Mouse (Mus musculus): ENCODE measurements around the gene Nfkbil1.

Gene Nfkbil1

DNA sequence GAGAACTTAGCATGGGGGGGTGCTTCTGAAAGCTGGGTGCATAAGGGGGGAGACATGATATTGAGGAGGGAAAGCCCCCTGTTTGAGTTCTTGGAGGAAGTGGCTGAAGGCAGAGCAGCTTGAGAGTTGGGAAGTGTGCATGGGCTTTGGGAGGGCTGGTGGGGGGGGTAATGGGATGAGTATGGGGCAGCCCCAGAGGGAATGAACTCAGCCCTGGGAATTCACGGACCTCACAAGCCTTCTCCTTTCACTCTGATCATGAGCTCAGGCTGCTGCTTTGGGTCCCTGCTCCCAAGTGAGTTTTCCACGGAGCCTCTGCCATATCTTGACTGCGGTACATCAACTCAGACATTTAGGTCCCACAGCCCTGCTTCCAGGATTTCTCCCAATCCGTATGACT lies 33.1 kb downstream of the Nfkbil1 start:
- DNase-seq (ENCODE audit: low read depth) = no peak

GRCm38 (mm10) chr17:35201787-35202186 lies 33.8 kb downstream of the Nfkbil1 start, which contains the start of gene Tnf:
Gene Tnf (minus strand): TSS chr17:35202007.
- no peak for DNase-seq (ENCODE audit: low read depth)

- DNase-seq (ENCODE audit: low read depth) = no peak
These were observed 34.5 kb downstream of the Nfkbil1 start for GRCm38 (mm10) chr17:35201128-35201527.

GRCm38 (mm10) chr17:35200398-35200797 lies 35.2 kb downstream of the Nfkbil1 start:
- DNase-seq (ENCODE audit: low read depth) = no peak

DNA sequence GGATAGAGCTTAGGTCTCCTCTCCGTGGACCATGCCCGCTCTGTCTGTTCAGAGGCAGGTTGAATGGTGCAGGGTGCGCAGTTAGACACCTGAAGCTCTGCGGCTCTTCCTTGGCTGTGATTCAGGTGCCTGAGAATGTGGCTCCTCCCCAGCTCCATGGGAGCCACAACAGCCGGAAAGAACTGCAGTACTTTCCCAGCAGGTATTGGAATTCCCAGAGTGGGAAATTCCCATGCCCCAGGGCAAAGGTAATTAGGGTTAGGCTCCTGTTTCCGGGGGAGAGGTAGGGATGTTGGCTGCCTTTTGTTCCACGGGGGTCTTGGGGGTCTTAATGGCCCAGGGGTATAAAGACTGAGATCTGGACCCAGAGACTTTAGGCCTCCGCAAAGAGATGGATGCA lies 36.6 kb downstream of the Nfkbil1 start:
- DNase-seq (ENCODE audit: low read depth) = no peak

- DNase-seq (ENCODE audit: low read depth) = no peak
These were observed 37.6 kb downstream of the Nfkbil1 start for GRCm38 (mm10) chr17:35198029-35198428.

DNA sequence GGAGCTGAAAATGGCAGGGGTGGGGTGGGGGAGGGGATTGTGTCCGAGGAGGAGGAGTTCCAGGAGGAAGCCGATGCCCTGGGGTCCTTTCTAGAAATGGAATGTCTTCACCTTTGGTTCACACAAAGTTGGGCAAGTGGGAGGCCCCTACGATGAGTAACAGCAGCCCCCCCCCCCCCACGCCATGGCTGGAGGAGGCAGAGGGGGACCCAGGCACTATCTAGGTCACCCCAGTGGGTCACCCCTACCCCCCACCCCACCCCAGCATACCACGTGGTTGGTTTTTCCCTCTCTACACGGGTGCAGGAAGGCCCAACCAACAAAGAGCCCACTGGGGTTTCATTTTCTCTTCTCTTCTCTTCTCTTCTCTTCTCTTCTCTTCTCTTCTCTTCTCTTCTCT lies 38.5 kb downstream of the Nfkbil1 start:
- no peak for DNase-seq (ENCODE audit: low read depth)

DNA sequence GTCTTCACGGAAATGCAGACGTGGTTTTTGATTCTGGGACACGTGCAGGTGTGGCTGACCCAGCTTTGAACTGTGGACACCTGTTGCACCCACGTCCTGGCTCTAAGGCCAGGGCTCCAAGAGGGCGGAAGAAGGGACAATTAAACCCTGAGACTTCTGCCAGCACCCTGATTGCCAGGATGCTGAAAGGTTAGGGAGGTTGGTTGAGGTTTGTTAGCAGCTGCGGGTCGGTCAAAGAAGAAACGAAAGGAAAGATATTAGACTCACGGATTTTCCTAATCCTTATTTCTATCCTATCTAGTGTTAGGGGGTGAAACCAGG lies 39.3 kb downstream of the Nfkbil1 start:
- DNase-seq (ENCODE audit: low read depth) = no peak

- DNase-seq (ENCODE audit: low read depth) = no peak
These were observed 39.8 kb downstream of the Nfkbil1 start for GRCm38 (mm10) chr17:35195631-35196320.

DNA sequence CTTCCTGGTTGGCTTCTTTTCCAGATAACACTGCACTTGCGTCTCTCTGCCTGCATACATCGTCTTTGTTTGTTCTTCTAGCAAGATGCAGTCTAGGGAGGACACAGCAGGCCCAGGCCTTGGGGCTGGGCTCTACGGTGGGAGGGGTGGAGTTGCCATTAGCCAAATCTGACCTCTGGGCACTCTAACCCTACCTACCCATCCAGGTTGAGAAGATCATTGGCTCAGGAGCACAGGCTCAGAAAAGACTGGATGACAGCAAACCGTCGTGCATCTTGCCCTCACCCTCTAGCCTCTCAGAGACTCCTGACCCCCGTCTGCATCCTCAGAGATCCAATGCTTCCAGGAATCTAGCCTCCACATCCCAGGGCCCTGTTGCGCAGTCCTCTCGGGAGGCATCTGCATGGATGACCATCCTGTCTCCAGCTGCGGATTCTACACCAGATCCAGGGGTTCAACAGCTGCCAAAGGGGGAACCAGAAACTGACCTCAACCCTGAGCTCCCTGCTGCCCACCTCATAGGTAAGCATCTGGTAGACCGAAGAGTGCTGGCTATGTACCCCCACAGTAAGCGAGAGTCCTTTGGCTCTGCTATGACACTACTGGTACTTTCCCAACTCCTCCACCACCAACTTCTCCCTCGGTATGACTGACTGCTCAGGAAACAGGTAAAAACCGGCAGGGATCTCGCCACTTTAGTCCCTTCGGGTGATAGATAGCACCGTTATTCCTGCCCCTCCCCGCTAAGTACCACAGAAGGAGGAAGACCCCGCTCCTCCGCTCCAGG lies 40.6 kb downstream of the Nfkbil1 start:
- DNase-seq (ENCODE audit: low read depth) = no peak

GRCm38 (mm10) chr17:35193881-35194843 lies 41.4 kb downstream of the Nfkbil1 start, which contains the start of gene Ltb:
Gene Ltb (plus strand): TSS chr17:35194439.
- no peak for DNase-seq (ENCODE audit: low read depth)

DNA sequence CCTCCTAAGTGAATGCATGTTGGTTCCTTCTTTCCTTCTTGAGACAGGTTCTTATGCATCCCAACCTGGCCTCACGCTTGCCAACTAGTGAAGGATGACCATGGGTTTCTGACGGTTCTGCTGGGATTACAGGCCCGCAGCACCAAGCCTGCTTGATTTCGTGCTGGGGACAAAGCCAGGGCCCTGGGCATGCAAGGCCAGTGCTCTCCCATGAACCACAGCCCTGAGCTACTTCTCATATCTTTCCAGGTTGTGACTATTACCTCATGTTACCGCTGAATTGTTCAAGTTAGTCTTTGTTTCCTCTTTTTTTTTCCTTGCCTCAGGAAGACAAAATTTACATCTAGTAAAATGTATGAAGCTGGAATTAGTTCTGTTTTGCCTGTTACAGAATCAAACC lies 42.7 kb downstream of the Nfkbil1 start:
- no peak for DNase-seq (ENCODE audit: low read depth)

DNA sequence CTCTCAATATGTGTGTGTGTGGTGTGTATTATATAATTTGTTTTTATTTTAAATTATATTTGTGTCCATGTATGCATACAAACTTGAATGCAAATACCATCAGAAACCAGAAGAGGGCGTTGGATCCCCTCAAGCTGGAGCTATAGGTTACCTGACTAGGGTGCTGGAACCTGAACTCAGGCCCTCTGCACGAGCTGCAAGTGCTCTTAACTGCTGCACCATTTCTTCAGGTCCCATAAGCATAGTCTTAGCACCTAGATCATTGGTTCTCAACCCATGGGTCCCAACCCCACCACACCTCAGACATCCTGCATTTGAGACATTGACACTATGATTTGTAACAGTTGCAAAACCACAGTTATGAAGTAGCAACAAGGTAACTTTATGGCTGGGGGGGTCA lies 43.9 kb downstream of the Nfkbil1 start:
- DNase-seq (ENCODE audit: low read depth) = no peak

DNA sequence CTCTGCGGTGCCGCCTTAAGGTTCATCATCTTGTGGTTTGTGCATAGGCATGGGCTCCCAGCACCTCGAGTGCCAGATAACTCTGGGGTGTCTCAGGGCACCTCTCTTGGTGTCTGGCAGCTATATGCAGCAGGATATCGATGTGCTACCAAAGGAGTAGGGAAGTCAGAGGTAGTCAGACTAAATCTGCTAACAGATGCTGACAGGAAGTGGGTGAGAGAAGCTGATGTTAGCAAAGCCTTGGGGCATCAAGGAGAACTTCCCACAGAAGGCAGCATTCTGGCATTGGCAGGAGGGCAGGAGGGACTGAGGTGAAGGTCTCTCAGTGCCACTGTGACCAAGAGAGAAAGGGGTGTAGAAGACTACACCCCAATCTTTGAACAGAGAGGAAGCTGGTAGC lies 45.5 kb downstream of the Nfkbil1 start:
- DNase-seq (ENCODE audit: low read depth) = no peak

DNA sequence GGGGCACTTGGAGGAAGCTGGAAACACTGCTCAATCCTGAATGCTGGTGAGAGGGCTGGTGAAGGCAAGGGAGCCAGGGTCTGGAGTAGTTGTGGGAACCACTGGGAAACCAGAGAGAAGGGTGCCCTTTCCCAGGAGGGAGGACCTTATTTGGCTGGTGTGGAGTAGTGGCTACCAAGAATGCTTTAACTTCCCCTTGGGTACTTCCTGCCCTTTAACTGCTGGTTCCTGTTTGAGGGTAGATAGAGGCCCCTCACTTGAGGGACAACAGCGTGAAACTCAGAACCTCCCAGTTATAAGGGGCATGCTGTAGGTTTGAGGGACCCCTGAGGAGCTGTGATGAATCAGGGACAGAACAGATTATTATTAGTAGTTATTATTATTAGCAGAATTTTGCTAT lies 46.4 kb downstream of the Nfkbil1 start:
- no peak for DNase-seq (ENCODE audit: low read depth)

DNA sequence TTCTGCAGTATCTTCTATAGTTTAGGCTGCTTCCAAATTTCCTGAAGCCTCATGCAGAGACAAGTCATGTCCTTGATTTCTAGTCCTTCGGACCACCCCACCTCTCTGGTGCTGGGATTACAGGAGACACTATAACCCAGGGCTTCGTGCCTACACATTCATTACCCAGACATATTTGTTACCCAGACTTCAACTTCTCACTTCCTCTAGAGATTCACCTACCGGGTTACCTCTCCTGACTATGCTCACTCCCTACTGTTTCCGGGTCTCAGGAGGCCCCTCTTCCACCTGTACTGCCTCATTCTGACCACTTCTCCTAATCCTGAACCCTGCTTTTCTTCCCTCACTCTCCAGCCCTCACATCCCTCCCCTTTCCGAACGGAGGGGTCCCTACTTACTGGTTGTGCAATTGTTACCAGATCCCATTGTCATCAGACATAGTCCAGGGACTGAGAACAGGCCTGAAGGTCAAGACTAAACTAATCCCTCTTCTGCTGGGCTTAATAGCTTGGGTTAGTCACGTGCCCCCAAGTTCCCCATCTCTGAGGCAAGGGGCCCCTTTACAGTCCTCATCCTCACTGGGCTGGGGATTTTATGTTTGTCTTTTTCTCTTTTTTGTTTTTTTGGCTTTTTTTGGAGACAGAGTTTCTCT lies 47.5 kb downstream of the Nfkbil1 start, which contains the start of gene Lst1:
Gene Lst1 (minus strand): TSS at position 481 of the 652 bp plus-strand sequence.
- DNase-seq (ENCODE audit: low read depth) = no peak

- no peak for DNase-seq (ENCODE audit: low read depth)
These were observed 48.2 kb downstream of the Nfkbil1 start for GRCm38 (mm10) chr17:35187345-35187744.

DNA sequence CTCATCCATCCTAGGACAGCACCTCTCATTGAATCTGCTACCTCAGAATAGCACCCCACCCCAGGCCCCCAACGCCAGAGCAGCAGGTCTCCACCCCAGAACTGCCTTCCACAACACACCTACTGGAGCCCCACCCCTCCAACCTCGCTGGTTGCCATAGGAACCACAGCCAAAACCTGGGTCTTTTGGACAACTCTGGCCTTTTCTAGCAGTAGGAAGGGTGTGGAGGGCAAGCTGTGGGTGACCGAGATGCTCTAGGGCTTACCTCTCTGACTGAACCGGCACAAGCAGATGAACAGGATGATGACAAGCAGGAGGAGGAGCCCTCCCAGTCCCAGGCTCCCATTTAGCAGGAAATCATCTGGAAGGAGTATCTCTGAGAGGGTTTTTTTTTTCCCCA lies 48.9 kb downstream of the Nfkbil1 start:
- no peak for DNase-seq (ENCODE audit: low read depth)

DNA sequence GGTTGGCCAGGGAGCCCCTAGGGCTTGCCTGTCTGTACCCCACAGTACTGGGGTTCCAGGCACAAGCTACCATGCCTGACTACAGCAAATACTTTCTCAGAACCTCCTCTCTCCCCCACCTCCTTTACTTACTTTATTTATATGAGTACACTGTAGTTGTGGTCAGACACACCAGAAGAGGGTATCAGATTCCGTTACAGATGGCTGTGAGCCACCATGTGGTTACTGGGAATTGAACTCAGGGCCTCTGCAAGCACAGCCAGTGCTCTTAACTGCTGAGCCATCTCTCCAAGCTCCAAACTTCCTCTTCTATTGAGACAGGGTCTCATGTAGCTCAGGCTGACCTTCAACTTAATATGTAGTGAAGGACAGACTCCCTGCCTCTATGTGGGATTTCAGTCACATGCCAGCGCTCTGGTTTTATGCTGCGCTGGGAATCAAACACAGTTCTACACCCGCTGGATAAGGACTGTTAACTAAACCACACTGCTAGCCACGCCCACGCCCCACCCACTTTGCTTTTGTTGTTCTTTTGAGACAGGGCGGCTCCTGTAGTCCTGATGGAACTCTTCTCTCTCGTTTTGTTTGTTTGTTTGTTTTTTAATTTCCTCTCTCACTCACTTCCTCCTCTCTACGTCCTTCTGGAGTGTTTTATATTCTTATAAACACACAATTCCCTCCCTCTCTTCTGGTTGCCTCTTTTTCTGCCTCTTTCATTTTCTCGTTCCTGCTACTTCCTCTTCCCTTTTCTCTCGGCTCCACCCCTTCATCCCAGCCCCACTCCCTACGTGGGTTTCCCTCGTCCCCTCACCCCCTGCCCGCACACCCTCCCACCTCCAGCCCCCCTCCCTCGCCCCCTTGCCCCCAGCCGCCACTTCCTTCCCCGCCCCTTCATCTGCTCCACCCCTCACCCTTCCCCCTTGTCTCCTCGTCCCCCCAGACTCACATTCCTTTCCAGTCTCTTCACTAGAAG lies 49.7 kb downstream of the Nfkbil1 start:
- DNase-seq (ENCODE audit: low read depth) = peak; percentile 83

DNA sequence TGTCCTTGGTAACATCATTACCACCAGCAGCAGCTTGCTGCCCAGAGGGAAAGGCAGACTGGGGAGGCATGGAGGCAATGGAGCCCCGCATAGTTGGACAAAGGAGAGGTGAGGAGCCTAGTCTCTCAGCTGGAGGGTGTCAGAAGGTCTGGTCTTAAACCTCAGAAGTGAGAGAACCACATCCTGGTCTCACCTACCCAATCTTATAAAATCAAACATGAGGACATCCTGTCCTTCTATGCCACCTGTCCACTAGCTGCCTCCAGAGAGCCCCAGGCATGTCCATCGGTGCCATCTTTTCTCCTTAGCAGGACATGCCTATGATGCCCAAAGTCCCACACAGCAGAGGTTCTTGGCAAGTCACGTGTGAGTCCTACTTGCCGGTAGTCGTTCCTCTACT lies 55.5 kb downstream of the Nfkbil1 start:
- no peak for DNase-seq (ENCODE audit: low read depth)

DNA sequence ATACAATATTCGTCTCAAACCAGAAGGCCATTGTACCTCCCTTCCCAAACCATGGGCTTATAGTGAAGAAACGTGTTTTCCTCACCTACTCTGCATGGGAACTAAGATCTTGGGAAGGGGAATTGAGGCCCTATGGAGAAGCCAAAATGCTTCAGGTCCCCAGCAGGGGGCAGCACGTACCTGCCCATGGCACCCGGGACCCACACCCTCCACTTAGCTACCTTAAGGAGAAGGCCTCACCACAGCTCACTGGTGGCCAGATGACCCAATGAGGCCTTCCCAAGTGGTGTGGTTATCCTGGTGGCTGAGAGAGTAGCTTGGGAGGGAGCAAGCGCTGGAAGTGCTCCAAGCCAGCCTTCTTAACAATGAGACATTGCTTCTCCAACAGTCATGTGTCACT lies 57.1 kb downstream of the Nfkbil1 start:
- DNase-seq (ENCODE audit: low read depth) = no peak

Measured in c-Kit-positive CD71-negative TER-119-negative erythroid progenitor cells, embryonic 14.5 days (primary cell).